Mouse (Mus musculus) heart, postnatal 0 days (tissue): ENCODE data around the gene Ggcx. TPM values are rescaled to one million over a fixed set of nuclear protein-coding genes. Genes with fewer than 3 reads are reported as not detected.

Source experiments
- ATAC-seq: fragments of 200-750 bp; cut with Nextera tagmentation; 2 replicates; pipeline ENCODE4 v1.8.0; 2017; ENCODE audit warnings: low read depth, moderate number of reproducible peaks, moderate library complexity; ENCODE audit not compliant: insufficient read depth
- DNase-seq: peaks from one replicate; pipeline ENCODE4 v3.0.0-alpha.2; 2016; ENCODE audit warnings: low spot score
- H3K27ac ChIP-seq: fragments of 300-500 bp; sonication (generic); 2 replicates; pipeline ENCODE4 v1.5.1; 2014; ENCODE audit warnings: low read depth, mild to moderate bottlenecking
- H3K27me3 ChIP-seq: fragments of 300-500 bp; sonication (generic); 2 replicates; pipeline ENCODE4 v1.6.1; 2014; ENCODE audit warnings: low read length, mixed read lengths; ENCODE audit not compliant: control insufficient read depth, insufficient read depth
- H3K36me3 ChIP-seq: fragments of 300-500 bp; sonication (generic); replicated peaks from 2 replicates; pipeline ENCODE4 v1.6.1; 2014; ENCODE audit warnings: low read length, mixed read lengths; ENCODE audit not compliant: control insufficient read depth, insufficient read depth
- H3K4me1 ChIP-seq: fragments of 300-500 bp; sonication (generic); 2 replicates; pipeline ENCODE4 v1.6.1; 2014; ENCODE audit warnings: antibody characterized with exemption; ENCODE audit not compliant: control insufficient read depth, insufficient read depth
- H3K4me2 ChIP-seq: fragments of 300-500 bp; sonication (generic); 2 replicates; pipeline ENCODE4 v1.6.1; 2014; ENCODE audit warnings: low read depth, mild to moderate bottlenecking, low read length, moderate library complexity
- H3K4me3 ChIP-seq: fragments of 300-500 bp; sonication (generic); 2 replicates; pipeline ENCODE4 v1.5.1; 2014; ENCODE audit warnings: low read depth, low read length
- H3K9ac ChIP-seq: fragments of 300-500 bp; sonication (generic); replicated peaks from 2 replicates; pipeline ENCODE4 v1.6.1; 2014; ENCODE audit warnings: low read depth, low read length, mixed read lengths
- H3K9me3 ChIP-seq: fragments of 300-500 bp; sonication (generic); replicated peaks from 2 replicates; pipeline ENCODE4 v1.6.1; 2016; ENCODE audit warnings: low read length; ENCODE audit not compliant: control insufficient read depth
- CTCF ChIP-seq: IDR thresholded peaks from 2 replicates; pipeline ENCODE4 v1.5.1; 2016; ENCODE audit warnings: antibody characterized with exemption, control low read depth, low read depth
- EP300 ChIP-seq: IDR thresholded peaks from 2 replicates; pipeline ENCODE4 v1.6.1; 2016; ENCODE audit warnings: antibody characterized with exemption, low read depth
- WGBS: fragments of 180-500 bp; shearing (Covaris S2); extraction: QIAGEN DNeasy Blood & Tissue Kit; methylation state at CpG from one replicate; pipeline ENCODE4 v1.1.7; 2014; 5-methylcytosine and 5-hydroxymethylcytosine counted together
- polyA plus RNA-seq: library from polyadenylated mRNA; unstranded; fragments of >200 nt; fragmentation: Nextera tagmentation; extraction: Ambion mirVana; gene quantifications from 2 replicates; pipeline ENCODE4 v1.2.1, GENCODE M21; 2015
- total RNA-seq: library from RNA; depleted of rRNA; stranded (reverse); fragments of >200 nt; gene quantifications from 2 replicates; pipeline ENCODE4 v1.2.3, GENCODE M21; 2014; ENCODE audit warnings: low replicate concordance

Ggcx gene
- total and polyA plus RNA-seq, 2 experiments from 2014 or later = 13.2 to 16.8 TPM

GRCm38 (mm10) chr6:72410003-72410402 lies 4.1 kb upstream of the Ggcx start:
- Histone ChIP-seq H3K9ac (no peak overlapping the region), H3K9me3 (no peaks in the 10 kb centered on the region), H3K36me3 (no peaks in the 10 kb centered on the region), H3K27me3 (no peaks in the 10 kb centered on the region), H3K27ac (no peak overlapping the region), H3K4me2 (no peak overlapping the region), H3K4me1 (peaks cover 5% of the 10 kb centered on the region; the same call in 1 of the 2 replicates), H3K4me3 (no peak overlapping the region)
- ATAC-seq (no peak), DNase-seq (no peak)
- WGBS = 16% methylated on average over 1 of the region's 1 CpGs
- no peak for TF ChIP-seq CTCF
- no peak for TF ChIP-seq EP300

- TF ChIP-seq EP300 (no peak), CTCF (no peak)
- Histone ChIP-seq H3K9me3 (no peaks in the 10 kb centered on the region), H3K27ac (no peak overlapping the region), H3K36me3 (no peaks in the 10 kb centered on the region), H3K27me3 (no peaks in the 10 kb centered on the region), H3K4me1 (peaks cover 8% of the 10 kb centered on the region; the same call in 1 of the 2 replicates), H3K4me3 (no peak overlapping the region), H3K4me2 (no peak overlapping the region), H3K9ac (no peak overlapping the region)
- 72% methylated on average over 7 of the region's 7 CpGs for WGBS
- no peak for ATAC-seq
- no peak for DNase-seq
These were observed 3.6 kb upstream of the Ggcx start for GRCm38 (mm10) chr6:72410518-72410917.

- Histone ChIP-seq H3K4me1 (peaks cover 8% of the 10 kb centered on the region; the same call in 1 of the 2 replicates), H3K9me3 (no peaks in the 10 kb centered on the region), H3K36me3 (peaks cover 21% of the 10 kb centered on the region), H3K4me2 (peak overlapping the region; percentile 82), H3K4me3 (peak overlapping the region; percentile 85), H3K9ac (0 out of 2 replicates have a peak overlapping the region, but pooled peaks have one; percentile 85), H3K27ac (no peak overlapping the region), H3K27me3 (no peaks in the 10 kb centered on the region)
- ATAC-seq (no peak), DNase-seq (no peak)
- WGBS = 80% methylated on average over 5 of the region's 5 CpGs
- TF ChIP-seq EP300 (no peak), CTCF (no peak)
These were observed 1.1 kb downstream of the Ggcx start for GRCm38 (mm10) chr6:72415181-72415580.

- Histone ChIP-seq H3K9ac (peak overlapping the region; percentile 10; the same call in 1 of the 2 replicates), H3K4me1 (peaks cover 8% of the 10 kb centered on the region; the same call in 1 of the 2 replicates), H3K4me2 (no peak overlapping the region), H3K4me3 (no peak overlapping the region), H3K36me3 (peaks cover 30% of the 10 kb centered on the region), H3K27me3 (no peaks in the 10 kb centered on the region), H3K27ac (no peak overlapping the region), H3K9me3 (no peaks in the 10 kb centered on the region)
- 60% methylated on average over 7 of the region's 7 CpGs for WGBS
- TF ChIP-seq EP300 (no peak), CTCF (no peak)
- ATAC-seq = no peak
- DNase-seq = no peak
These were observed 2.1 kb downstream of the Ggcx start for GRCm38 (mm10) chr6:72415964-72416772.

GRCm38 (mm10) chr6:72418279-72418678 lies 4.2 kb downstream of the Ggcx start:
- no peaks in the 10 kb centered on the region for H3K9me3 ChIP-seq
- DNase-seq (no peak), ATAC-seq (no peak)
- peaks cover 51% of the 10 kb centered on the region for H3K36me3 ChIP-seq
- H3K27me3 ChIP-seq = no peaks in the 10 kb centered on the region
- H3K4me1 ChIP-seq = peaks cover 8% of the 10 kb centered on the region; the same call in 1 of the 2 replicates
- H3K4me3 ChIP-seq = no peak overlapping the region
- TF ChIP-seq EP300 (no peak), CTCF (no peak)
- no peak overlapping the region for H3K9ac ChIP-seq
- H3K4me2 ChIP-seq = no peak overlapping the region
- 87% methylated on average over 4 of the region's 4 CpGs for WGBS
- no peak overlapping the region for H3K27ac ChIP-seq
